ENCODE assay signal across 13 mouse cellular contexts in the genomic region with DNA sequence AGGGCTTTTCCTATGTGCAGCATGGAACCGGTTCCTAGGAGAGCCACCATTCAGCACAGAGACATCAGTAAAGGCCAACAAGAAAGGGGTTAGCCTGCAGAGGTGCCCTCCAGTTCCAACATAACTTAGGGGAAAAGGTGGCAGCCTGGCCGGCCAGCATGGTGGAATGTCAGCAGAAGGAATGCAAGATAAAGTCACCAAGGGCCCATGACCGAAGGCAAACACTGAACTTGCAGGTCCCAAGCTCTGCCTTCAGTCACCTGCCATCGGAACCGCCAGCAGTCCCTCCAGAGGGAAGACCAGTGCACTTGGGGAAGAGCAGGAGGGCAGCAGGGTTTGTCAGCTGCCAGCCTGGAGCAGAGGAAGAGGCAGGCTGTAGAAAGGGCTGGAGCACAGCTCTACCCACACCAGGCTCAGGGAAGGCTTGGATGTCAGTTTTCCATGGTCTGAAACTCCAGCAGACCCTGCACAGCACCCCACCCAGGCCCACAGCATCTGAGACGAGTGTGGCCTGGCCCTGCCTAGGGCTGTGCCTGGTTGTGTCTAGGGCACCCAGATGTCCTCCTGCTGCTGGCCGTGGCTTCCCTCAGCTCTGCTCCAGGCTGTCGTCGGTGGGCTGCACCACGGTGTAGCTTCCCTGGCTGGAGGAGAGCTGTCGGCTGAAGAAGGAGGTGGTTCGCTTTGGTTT. TPM values are rescaled to one million over a fixed set of nuclear protein-coding genes. Genes with fewer than 3 reads are reported as not detected.
DNase-seq lines count a peak whose midpoint lies in the region; ATAC-seq and TF ChIP-seq lines count a peak whose summit lies in the region.
"Had no signal": no experiment of that assay in that cellular context is flagged by ENCODE, and none has a peak within 500 bp of the region (broad histone marks: within the 10 kb centered on the region; RNA-seq: fewer than 3 reads in every experiment).

No protein-coding gene starts in this region.

- no peaks in the 10 kb centered on the region for H3K9me3 ChIP-seq in midbrain, embryonic 13.5 days
- H3K9me3 ChIP-seq in midbrain, postnatal 0 days (ENCODE audit: low read length) = no peaks in the 10 kb centered on the region
- no peaks in the 10 kb centered on the region for H3K9me3 ChIP-seq in stomach, embryonic 15.5 days

- TF ChIP-seq CTCF in midbrain, postnatal 0 days (IDR thresholded peaks at IDR 0.05) = no peak

- intact Hi-C loops in heart, postnatal 10 days (cut with DNase I) = loop anchor here (5.0 kb wide), 1 partner anchor 160 kb away; no protein-coding TSS in a partner anchor

- 87% methylated on average over 12 of the region's 12 CpGs for WGBS in midbrain, embryonic 13.5 days
- 90% methylated on average over 12 of the region's 12 CpGs for WGBS in midbrain, postnatal 0 days
- WGBS in stomach, embryonic 15.5 days = 75% methylated on average over 12 of the region's 12 CpGs

- no peak overlapping the region for H3K4me2 ChIP-seq in midbrain, embryonic 13.5 days (replicated peaks)
- no peak overlapping the region for H3K4me2 ChIP-seq in midbrain, postnatal 0 days (ENCODE audit: low read depth, low read length, poor library complexity, severe bottlenecking)
- no peak overlapping the region for H3K4me2 ChIP-seq in stomach, embryonic 15.5 days

- no peak for ATAC-seq in midbrain, embryonic 13.5 days
- no peak for ATAC-seq in midbrain, postnatal 0 days (ENCODE audit: low FRiP score)
- ATAC-seq in stomach, embryonic 15.5 days (ENCODE audit: insufficient read depth, low FRiP score, low read depth) = no peak

- H3K9ac ChIP-seq in midbrain, embryonic 13.5 days (replicated peaks) = peak overlapping the region; percentile 53; the same call in 1 of the 2 replicates
- H3K9ac ChIP-seq in midbrain, postnatal 0 days (replicated peaks; ENCODE audit: low read length, poor library complexity, severe bottlenecking) = no peak overlapping the region
- no peak overlapping the region for H3K9ac ChIP-seq in stomach, embryonic 15.5 days

- H3K27ac ChIP-seq in midbrain, embryonic 13.5 days = 0 out of 2 replicates have a peak overlapping the region, but pooled peaks have one; percentile 39
- no peak overlapping the region for H3K27ac ChIP-seq in midbrain, postnatal 0 days (ENCODE audit: low read depth, low read length)
- H3K27ac ChIP-seq in stomach, embryonic 15.5 days = peak overlapping the region; percentile 61

- H3K4me1 ChIP-seq in midbrain, embryonic 13.5 days (replicated peaks) = peaks cover 40% of the 10 kb centered on the region
- peaks cover 25% of the 10 kb centered on the region for H3K4me1 ChIP-seq in midbrain, postnatal 0 days (ENCODE audit: insufficient read depth, low read length)
- H3K4me1 ChIP-seq in stomach, embryonic 15.5 days = peaks cover 37% of the 10 kb centered on the region

- no peak overlapping the region for H3K4me3 ChIP-seq in midbrain, embryonic 13.5 days (replicated peaks)
- no peak overlapping the region for H3K4me3 ChIP-seq in midbrain, postnatal 0 days (ENCODE audit: low read depth, low read length)
- no peak overlapping the region for H3K4me3 ChIP-seq in stomach, embryonic 15.5 days (replicated peaks)

- H3K36me3 ChIP-seq in midbrain, embryonic 13.5 days = peaks cover 40% of the 10 kb centered on the region
- peaks cover 12% of the 10 kb centered on the region for H3K36me3 ChIP-seq in midbrain, postnatal 0 days (ENCODE audit: insufficient read depth, low read length)
- H3K36me3 ChIP-seq in stomach, embryonic 15.5 days = peaks cover 9% of the 10 kb centered on the region; the same call in 1 of the 2 replicates

- DNase-seq in heart, adult 11 months = peak; percentile 93
- no peak for DNase-seq in heart, adult 8-10 months (ENCODE audit: low spot score)
- no peak for DNase-seq in midbrain, postnatal 0 days (ENCODE audit: low spot score)
- peak; percentile 30 to 51 for DNase-seq in heart, postnatal 10 days
- no peak for DNase-seq in adrenal gland, adult 18-20 months (ENCODE audit: low spot score in 2 of 2)
- no peak for DNase-seq in spleen, adult 12 weeks (ENCODE audit: low spot score)
- DNase-seq: kidney, postnatal 10 days; lung, adult 18-20 months; thymus, postnatal 36 days had no signal

- H3K27me3 ChIP-seq in midbrain, embryonic 13.5 days = no peaks in the 10 kb centered on the region
- no peaks in the 10 kb centered on the region for H3K27me3 ChIP-seq in midbrain, postnatal 0 days (ENCODE audit: insufficient read depth, low read length)
- no peaks in the 10 kb centered on the region for H3K27me3 ChIP-seq in stomach, embryonic 15.5 days (replicated peaks)
- H3K27me3 ChIP-seq: CH12.LX had no signal

RNA-seq across cellular contexts. Expression of gene Frmd8, which starts 22.9 kb away (rescaled TPM):
- total RNA-seq in heart, adult 8-10 months (2022) = 1 to 10 TPM; 7.1 to 8.1 (median 7.5) TPM
- polyA plus RNA-seq in midbrain, embryonic 13.5 days (2015; fragmentation: Nextera tagmentation; extraction: Ambion mirVana) = 16.8 and 19.0 TPM in 2 replicates
- 11.2 and 19.1 TPM in 2 replicates for total RNA-seq in midbrain, postnatal 0 days (2014; rRNA removed)
- polyA plus RNA-seq in midbrain, postnatal 0 days (2015; fragmentation: Nextera tagmentation; extraction: Ambion mirVana) = 11.2 and 11.7 TPM in 2 replicates
- total RNA-seq in heart, postnatal 10 days (2021) = 10 to 100 TPM; 19.0 to 20.5 TPM
- 25.3 and 27.7 TPM in 2 replicates for polyA plus RNA-seq in stomach, embryonic 15.5 days (2015; fragmentation: Nextera tagmentation; extraction: Ambion mirVana)
- total RNA-seq in adrenal gland, adult 18-20 months (2021) = 10 to 100 TPM; 21.1 to 42.8 TPM

RNA-seq across cellular contexts. Expression of gene Slc25a45, which starts 25.4 kb away (rescaled TPM):
- 1 to 10 TPM; 2.4 to 3.8 (median 2.8) TPM for total RNA-seq in heart, adult 8-10 months (2022)
- polyA plus RNA-seq in midbrain, embryonic 13.5 days (2015; fragmentation: Nextera tagmentation; extraction: Ambion mirVana) = 1.4 and 2.0 TPM in 2 replicates
- total RNA-seq in midbrain, postnatal 0 days (2014; rRNA removed) = 3.7 and 4.8 TPM in 2 replicates
- 2.1 and 2.7 TPM in 2 replicates for polyA plus RNA-seq in midbrain, postnatal 0 days (2015; fragmentation: Nextera tagmentation; extraction: Ambion mirVana)
- total RNA-seq in heart, postnatal 10 days (2021) = 1 to 10 TPM; 4.6 to 5.9 TPM
- 5.5 TPM in 2 replicates for polyA plus RNA-seq in stomach, embryonic 15.5 days (2015; fragmentation: Nextera tagmentation; extraction: Ambion mirVana)
- total RNA-seq in adrenal gland, adult 18-20 months (2021) = 10 to 100 TPM in 1 of 2 experiments, 1 to 10 TPM in 1; 4.9 to 19.0 TPM
- polyA plus RNA-seq: erythroblast, embryonic 14.5 days had no signal

RNA-seq across cellular contexts. Expression of gene Tigd3, which starts 41.8 kb away (rescaled TPM):
- total RNA-seq in heart, adult 8-10 months (2022) = under 1 TPM; 0.23 to 0.50 (median 0.34) TPM
- polyA plus RNA-seq in midbrain, embryonic 13.5 days (2015; fragmentation: Nextera tagmentation; extraction: Ambion mirVana) = 16.4 and 16.9 TPM in 2 replicates
- 9.0 and 11.4 TPM in 2 replicates for total RNA-seq in midbrain, postnatal 0 days (2014; rRNA removed)
- 10.6 and 10.9 TPM in 2 replicates for polyA plus RNA-seq in midbrain, postnatal 0 days (2015; fragmentation: Nextera tagmentation; extraction: Ambion mirVana)
- 1 to 10 TPM; 1.1 to 1.2 TPM for total RNA-seq in heart, postnatal 10 days (2021)
- polyA plus RNA-seq in stomach, embryonic 15.5 days (2015; fragmentation: Nextera tagmentation; extraction: Ambion mirVana) = 2.3 and 2.4 TPM in 2 replicates
- total RNA-seq in adrenal gland, adult 18-20 months (2021) = 1 to 10 TPM in 1 of 2 experiments, under 1 TPM in 1; 0.90 to 1.1 TPM

Comparison
In these comparisons a context has a peak if more than half of its experiments do, and no peak if none do; other contexts are left out.
1. DNase-seq: peak in heart, adult 11 months (single experiment) and heart, postnatal 10 days (2 of 2); none in heart, adult 8-10 months (single experiment), midbrain, postnatal 0 days (single experiment), adrenal gland, adult 18-20 months (0 of 2) and spleen, adult 12 weeks (single experiment).